Mouse (Mus musculus) G1E (cell line): Measurements from ENCODE around the gene Pde4d. TPM values are rescaled to one million over a fixed set of nuclear protein-coding genes. Genes with fewer than 3 reads are reported as not detected.

Source experiments
- ATAC-seq: 2 replicates; pipeline ENCODE4 v1.8.0; 2016; ENCODE audit warnings: mild to moderate bottlenecking; ENCODE audit not compliant: insufficient number of reproducible peaks, poor library complexity, low FRiP score, severe bottlenecking; ENCODE audit errors: extremely low read depth
- DNase-seq: peaks from one replicate; pipeline ENCODE4 v3.0.0; 2012; ENCODE audit warnings: low spot score
- H3K27me3 ChIP-seq: 2 replicates; pipeline ENCODE4 v1.6.1; 2012; ENCODE audit warnings: mild to moderate bottlenecking, low read length, inconsistent platforms; ENCODE audit not compliant: insufficient read depth
- H3K36me3 ChIP-seq: replicated peaks from 2 replicates; pipeline ENCODE3; 2012; ENCODE audit warnings: mild to moderate bottlenecking, inconsistent platforms
- H3K4me1 ChIP-seq: 2 replicates; pipeline ENCODE4 v1.6.1; 2012; ENCODE audit warnings: low read depth, low read length, inconsistent platforms, mixed read lengths; ENCODE audit not compliant: insufficient read depth
- H3K4me3 ChIP-seq: 2 replicates; pipeline ENCODE4 v1.5.1; 2012; ENCODE audit warnings: low read depth, mild to moderate bottlenecking, inconsistent platforms, low read length, moderate library complexity, mixed read lengths
- H3K9me3 ChIP-seq: replicated peaks from 2 replicates; pipeline ENCODE4 v1.6.1; 2012; ENCODE audit warnings: inconsistent platforms
- CTCF ChIP-seq: IDR thresholded peaks from 2 replicates; pipeline ENCODE4 v1.5.1; 2012; ENCODE audit warnings: low read depth, low read length, inconsistent platforms, mixed read lengths
- GATA1 ChIP-seq: IDR thresholded peaks from 2 replicates; pipeline ENCODE4 v1.6.1; 2012; ENCODE audit warnings: borderline replicate concordance, low read length, inconsistent platforms, mixed read lengths
- GATA2 ChIP-seq: IDR thresholded peaks from 2 replicates; pipeline ENCODE4 v1.6.1; 2012; ENCODE audit warnings: low read depth, low read length, inconsistent platforms, borderline replicate concordance
- POLR2AphosphoS5 ChIP-seq: IDR thresholded peaks from 2 replicates; pipeline ENCODE4 v1.6.1; 2012; ENCODE audit warnings: low read depth, low read length, inconsistent platforms; ENCODE audit not compliant: insufficient replicate concordance
- TAL1 ChIP-seq: conservative IDR thresholded peaks from 2 replicates; pipeline ENCODE4 v1.6.1; 2012; ENCODE audit warnings: low read depth, low read length, inconsistent platforms, mixed read lengths
- polyA plus RNA-seq: library from polyadenylated mRNA; stranded (reverse); fragments of >175 nt; gene quantifications from 2 replicates; pipeline ENCODE4 v1.2.3, GENCODE M21; 2012
- total RNA-seq, 2 experiments: library from RNA; stranded (forward) in 1 of 2; stranded (reverse) in 1 of 2; fragments of 200-1000 nt in 1 of 2; fragments of >200 nt in 1 of 2; fragmentation: Nextera tagmentation in 1 of 2; gene quantifications; 2 replicates each; pipeline ENCODE4 v1.2.3; 2014 to 2017

Pde4d gene
- total and polyA plus RNA-seq, 3 experiments, result 8.2 to 124 (median 22.6) TPM

DNA sequence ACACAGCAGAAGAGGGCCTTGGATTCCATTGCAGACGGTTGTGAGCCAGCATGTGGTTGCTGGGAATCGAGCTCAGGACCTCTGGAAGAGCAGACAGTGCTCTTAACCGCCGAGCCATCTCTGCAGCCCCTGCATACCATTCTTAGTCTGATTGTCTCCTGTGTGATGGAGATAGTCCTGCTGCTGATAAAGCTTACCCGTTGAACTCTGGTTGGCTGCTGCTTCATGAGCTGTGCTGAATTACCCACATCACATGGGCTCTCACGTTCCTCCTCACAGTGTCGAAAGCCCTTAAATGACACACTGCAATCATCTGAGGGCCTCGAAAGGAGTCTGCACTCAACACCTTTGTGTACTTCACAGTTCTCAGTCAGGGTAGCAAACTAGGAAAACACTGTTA, 1468.9 kb downstream of the Pde4d start:
- H3K27me3 ChIP-seq, result no peaks in the 10 kb centered on the region
- no peak overlapping the region for H3K4me3 ChIP-seq
- H3K9me3 ChIP-seq, result no peaks in the 10 kb centered on the region
- TF ChIP-seq CTCF (no peak), GATA1 (no peak), GATA2 (no peak), POLR2AphosphoS5 (no peak), TAL1 (no peak)
- ATAC-seq (no peak), DNase-seq (no peak)
- peaks cover 15% of the 10 kb centered on the region for H3K4me1 ChIP-seq
- H3K36me3 ChIP-seq, result peaks cover 70% of the 10 kb centered on the region

DNA sequence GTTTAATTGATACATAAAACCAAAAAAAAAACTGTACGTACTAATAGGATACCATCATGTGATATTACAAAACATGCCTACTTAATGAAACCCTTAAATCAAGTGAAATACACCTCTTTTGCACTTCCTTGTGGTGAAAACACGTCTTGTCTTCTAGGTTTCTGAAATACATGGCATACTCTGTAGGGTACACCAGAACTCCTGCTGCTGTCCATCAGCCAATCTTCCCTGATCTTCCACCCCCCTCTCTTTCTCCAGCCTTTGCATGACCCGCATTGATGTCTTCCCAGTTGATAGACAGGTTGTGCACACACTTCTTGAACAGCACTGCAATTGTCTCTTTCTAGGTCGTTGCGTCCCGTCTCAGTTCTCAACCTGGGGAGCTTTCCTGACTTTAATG, 1470.5 kb downstream of the Pde4d start:
- H3K36me3 ChIP-seq, result peaks cover 69% of the 10 kb centered on the region
- TF ChIP-seq GATA2, result no peak
- TF ChIP-seq CTCF, result no peak
- ATAC-seq, result no peak

DNA sequence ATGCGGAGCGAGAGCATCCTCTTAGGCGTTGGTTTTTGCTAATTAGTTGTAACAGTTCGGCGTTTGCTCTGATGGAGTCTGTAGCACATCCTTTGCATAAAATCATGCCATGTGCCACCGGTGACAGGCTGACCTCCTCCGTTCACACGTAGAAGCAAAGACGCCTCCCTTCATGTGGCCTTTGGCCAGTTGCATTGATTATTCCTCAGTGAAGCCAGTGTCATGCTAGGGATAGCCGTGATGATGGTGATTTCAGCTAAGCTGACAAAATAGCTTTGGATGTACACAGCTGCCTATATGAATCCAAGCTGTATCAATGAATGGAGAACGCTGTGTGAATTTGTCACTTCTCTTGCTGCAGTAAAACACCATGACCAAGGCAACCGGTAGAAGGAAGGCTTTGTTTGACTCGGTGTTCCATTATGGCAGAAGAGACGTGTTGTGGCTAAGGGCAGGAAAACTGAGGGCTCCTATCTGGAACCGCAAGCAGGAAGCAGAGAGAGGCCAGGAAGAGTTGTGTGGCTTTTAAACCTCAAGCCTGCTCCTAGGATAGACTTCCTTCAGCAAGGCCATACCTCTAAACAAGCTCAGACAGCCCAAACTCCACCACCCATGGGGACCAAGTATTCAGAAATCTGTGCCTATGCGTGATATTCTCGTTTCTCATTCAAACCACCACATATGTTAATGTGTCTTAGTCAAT, 1471.7 kb downstream of the Pde4d start:
- no peak for ATAC-seq
- Histone ChIP-seq H3K27me3 (no peaks in the 10 kb centered on the region), H3K36me3 (peaks cover 69% of the 10 kb centered on the region), H3K4me3 (no peak overlapping the region), H3K9me3 (no peaks in the 10 kb centered on the region), H3K4me1 (peaks cover 16% of the 10 kb centered on the region)
- DNase-seq, result no peak
- TF ChIP-seq TAL1 (no peak), POLR2AphosphoS5 (no peak), GATA2 (no peak), CTCF (no peak)

More for the DNA sequence above, 1470.5 kb downstream of the Pde4d start:
- no peaks in the 10 kb centered on the region for H3K27me3 ChIP-seq
- no peak for DNase-seq
- H3K9me3 ChIP-seq, result no peaks in the 10 kb centered on the region
- H3K4me3 ChIP-seq, result no peak overlapping the region
- H3K4me1 ChIP-seq, result peaks cover 15% of the 10 kb centered on the region

DNA sequence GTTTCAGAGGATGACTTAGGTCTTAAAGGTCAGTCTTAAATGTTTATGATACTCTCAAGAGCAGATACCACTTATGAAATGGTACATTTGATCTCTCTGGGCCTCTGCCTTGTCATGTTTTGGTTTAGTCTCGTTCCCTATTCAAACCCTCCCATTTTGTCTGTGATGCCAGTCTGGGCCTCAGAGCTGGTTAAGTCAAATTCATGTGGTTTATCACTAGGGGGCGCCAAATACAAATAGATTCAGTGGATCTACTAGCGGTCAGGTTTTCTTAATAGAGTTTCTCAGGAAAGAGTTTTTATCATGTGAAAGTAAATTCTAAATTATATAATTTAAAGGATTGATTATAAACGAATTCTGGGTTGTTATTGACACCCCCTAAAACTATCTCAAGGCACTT, 1472.5 kb downstream of the Pde4d start:
- H3K4me1 ChIP-seq, result peaks cover 17% of the 10 kb centered on the region
- no peaks in the 10 kb centered on the region for H3K9me3 ChIP-seq
- no peak overlapping the region for H3K4me3 ChIP-seq
- DNase-seq, result peak; percentile 54
- peaks cover 65% of the 10 kb centered on the region for H3K36me3 ChIP-seq
- TF ChIP-seq TAL1 (no peak), GATA1 (no peak), POLR2AphosphoS5 (no peak), GATA2 (no peak), CTCF (no peak)
- H3K27me3 ChIP-seq, result no peaks in the 10 kb centered on the region
- peak; percentile 43; the same call in 1 of the 2 replicates for ATAC-seq

DNA sequence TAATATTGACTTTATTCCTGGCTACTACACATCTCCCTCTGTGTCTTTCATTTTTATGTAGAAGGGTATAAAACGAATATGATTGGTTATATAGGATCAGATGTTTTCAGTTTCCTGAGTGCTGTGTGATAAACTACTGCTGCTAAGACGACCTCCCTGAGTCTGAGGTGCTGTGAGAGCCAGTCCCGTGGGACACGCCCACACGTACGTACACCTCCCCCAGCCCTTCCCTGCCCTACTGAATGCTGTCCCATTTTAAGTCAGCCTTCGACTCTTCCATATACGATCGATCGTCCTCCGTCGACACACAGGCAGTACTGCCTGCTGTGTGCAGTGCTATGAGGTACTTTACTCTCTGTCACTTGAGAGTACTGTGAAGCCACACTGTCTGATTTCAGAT, 1473.0 kb downstream of the Pde4d start:
- Histone ChIP-seq H3K36me3 (peaks cover 61% of the 10 kb centered on the region), H3K4me3 (no peak overlapping the region), H3K4me1 (peaks cover 17% of the 10 kb centered on the region), H3K27me3 (no peaks in the 10 kb centered on the region), H3K9me3 (no peaks in the 10 kb centered on the region)
- ATAC-seq, result no peak
- DNase-seq, result no peak
- no peak for TF ChIP-seq GATA1
- no peak for TF ChIP-seq CTCF
- no peak for TF ChIP-seq GATA2
- no peak for TF ChIP-seq TAL1
- TF ChIP-seq POLR2AphosphoS5, result no peak

DNA sequence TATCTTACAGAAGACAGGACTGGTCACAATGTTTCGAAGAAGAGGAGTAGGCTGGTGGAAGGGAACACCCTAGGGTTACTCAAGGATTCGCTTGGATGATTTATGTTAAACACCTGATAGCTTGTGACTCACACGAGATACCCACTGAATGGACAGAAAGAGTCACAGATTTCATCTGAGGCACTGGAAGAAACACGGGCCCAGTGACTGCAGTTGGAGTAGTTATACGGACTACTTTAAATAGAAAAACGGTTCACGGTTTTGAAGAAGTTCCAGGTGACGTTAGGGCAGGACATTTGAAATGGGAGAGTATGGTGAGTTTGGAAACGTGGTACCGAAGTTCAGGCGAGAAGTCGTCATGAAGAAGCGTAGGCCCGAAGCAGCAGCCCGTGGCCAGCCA, 1475.0 kb downstream of the Pde4d start:
- DNase-seq (no peak), ATAC-seq (no peak)
- TF ChIP-seq POLR2AphosphoS5, result no peak
- H3K36me3 ChIP-seq, result peaks cover 49% of the 10 kb centered on the region
- no peaks in the 10 kb centered on the region for H3K27me3 ChIP-seq
- H3K4me3 ChIP-seq, result no peak overlapping the region
- no peaks in the 10 kb centered on the region for H3K9me3 ChIP-seq
- H3K4me1 ChIP-seq, result peaks cover 14% of the 10 kb centered on the region

DNA sequence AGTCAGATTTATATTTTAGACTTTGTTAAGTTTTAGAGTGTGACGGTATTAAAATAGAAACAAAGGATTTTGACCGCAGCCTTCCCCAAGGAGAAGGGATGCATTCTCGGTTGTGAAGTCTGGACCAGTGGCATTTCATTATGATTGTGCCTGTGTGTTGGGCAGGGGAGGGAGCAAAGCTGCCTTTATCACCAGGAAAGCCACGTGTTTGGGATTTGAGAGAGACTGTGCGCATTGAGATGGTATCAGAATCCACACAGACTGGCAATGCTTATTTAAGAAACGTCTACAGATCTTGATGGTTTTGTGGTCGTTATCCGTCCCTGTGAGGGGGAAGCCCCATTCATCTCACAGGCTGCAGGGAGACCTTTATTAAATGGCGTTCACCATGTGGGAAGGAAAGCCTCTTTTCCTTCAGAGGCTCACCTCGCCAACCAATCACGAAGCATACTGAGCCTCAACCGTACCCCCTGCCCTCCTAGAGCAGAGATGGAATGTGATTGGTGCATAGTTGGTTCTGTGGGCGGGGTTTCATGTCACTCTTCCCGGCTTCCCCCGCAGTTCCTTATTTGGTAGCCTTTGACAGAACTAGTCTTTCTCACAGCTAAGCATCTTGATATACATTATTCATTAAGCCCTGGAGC, 1476.7 kb downstream of the Pde4d start:
- Histone ChIP-seq H3K27me3 (no peaks in the 10 kb centered on the region), H3K9me3 (no peaks in the 10 kb centered on the region), H3K36me3 (peaks cover 45% of the 10 kb centered on the region), H3K4me1 (peaks cover 12% of the 10 kb centered on the region), H3K4me3 (no peak overlapping the region)
- TF ChIP-seq GATA1 (no peak), TAL1 (no peak), CTCF (no peak), GATA2 (no peak), POLR2AphosphoS5 (no peak)
- DNase-seq (no peak), ATAC-seq (no peak)
